Mouse (Mus musculus) erythroid progenitor cell, adult 5-6 weeks (primary cell): ENCODE measurements around the gene Ccno. TPM values are rescaled to one million over a fixed set of nuclear protein-coding genes. Genes with fewer than 3 reads are reported as not detected.

Experiments used
- ATAC-seq: replicated peaks from 2 replicates; pipeline ENCODE4 v1.8.0; 2016; ENCODE audit warnings: moderate number of reproducible peaks, mild to moderate bottlenecking, moderate TSS enrichment, inconsistent platforms; ENCODE audit not compliant: poor library complexity, low FRiP score, severe bottlenecking
- total RNA-seq, 2 experiments: library from RNA; stranded (forward) in 1 of 2; stranded (reverse) in 1 of 2; fragments of 150-400 nt in 1 of 2; fragments of 186-747, 209-891 nt in 1 of 2; gene quantifications; 2 replicates each; pipeline versions ENCODE4 v1.2.3 to v1.2.4; 2015 to 2017; ENCODE audit warnings: low replicate concordance in 2 of 2

Gene Ccno
- total RNA-seq (2015; ENCODE audit: low replicate concordance) = 0.42 and 3.2 TPM in 2 replicates
- total RNA-seq (2017; ENCODE audit: low replicate concordance) = not detected in 2 replicates

GRCm38 (mm10) chr13:112987532-112987943, at the start of gene Ccno:
Gene Ccno, plus strand, starts transcription at chr13:112987802.
- ATAC-seq = no peak

GRCm38 (mm10) chr13:112938130-112938529, 49.5 kb upstream of the Ccno start:
- ATAC-seq = no peak

GRCm38 (mm10) chr13:112941879-112942330, 45.7 kb upstream of the Ccno start:
- no peak for ATAC-seq

DNA sequence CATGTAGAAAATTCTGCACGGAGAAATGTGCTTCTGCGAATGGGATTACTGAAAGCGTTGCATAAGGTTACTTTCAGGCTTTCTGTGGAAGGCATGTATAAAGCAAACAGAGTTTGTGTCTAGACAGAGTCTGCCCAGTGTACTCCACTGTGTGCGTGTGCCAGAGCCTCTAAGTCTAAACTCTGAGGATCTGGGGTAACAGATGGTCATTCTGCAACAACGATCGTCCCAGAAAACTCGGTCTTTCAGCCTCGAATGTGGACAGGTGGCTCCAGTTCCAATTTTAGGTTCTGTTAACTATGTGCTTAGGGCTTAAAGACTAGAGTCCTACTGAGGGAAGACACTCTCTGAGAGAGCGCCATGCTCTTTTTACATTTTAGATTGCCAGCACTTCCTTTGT, 42.3 kb upstream of the Ccno start:
- no peak for ATAC-seq

- ATAC-seq = no peak
Observed at GRCm38 (mm10) chr13:112945900-112946299, 41.7 kb upstream of the Ccno start.

DNA sequence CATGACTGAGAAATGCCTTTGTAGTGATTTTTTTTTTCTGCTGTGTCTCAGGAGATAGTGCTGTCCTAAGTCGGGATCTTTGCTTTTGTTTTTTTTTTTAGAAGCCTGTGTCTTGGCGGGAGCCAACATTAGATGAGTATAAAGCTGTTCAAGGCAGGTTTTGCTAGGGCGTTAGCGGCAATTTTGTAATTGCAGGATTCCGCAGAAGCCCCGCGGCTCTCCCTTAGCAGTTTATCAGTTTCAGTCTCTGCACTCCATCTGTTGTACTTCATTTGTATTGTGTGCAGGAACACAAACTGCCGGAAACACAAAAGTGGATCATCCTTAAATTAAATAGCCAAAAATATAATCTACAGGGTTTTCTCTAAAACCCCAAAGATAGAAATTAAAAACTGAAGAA, 33.5 kb upstream of the Ccno start:
- ATAC-seq = no peak

GRCm38 (mm10) chr13:112963081-112963480, 24.5 kb upstream of the Ccno start:
- ATAC-seq = no peak

- no peak for ATAC-seq
Observed at GRCm38 (mm10) chr13:112964421-112964820, 23.2 kb upstream of the Ccno start.

DNA sequence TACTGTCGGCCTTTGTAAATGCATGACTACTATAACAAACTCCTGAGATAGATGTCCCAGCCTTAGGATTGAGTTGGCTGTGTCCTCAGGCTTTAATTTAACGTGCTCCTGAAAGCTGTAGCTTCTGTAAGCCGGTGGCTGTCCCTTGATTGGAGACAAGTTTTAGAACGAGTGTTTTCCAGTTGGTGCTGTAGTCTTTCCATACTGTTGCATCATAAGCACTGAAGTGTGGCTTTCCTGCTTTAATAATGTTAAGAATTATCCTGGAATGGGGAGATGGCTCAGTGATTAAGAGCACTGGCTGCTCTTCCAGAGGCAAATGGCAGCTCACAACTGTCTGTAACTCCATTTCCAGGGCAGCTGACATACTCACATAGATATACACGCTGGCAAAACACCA, 20.3 kb upstream of the Ccno start:
- ATAC-seq = no peak

DNA sequence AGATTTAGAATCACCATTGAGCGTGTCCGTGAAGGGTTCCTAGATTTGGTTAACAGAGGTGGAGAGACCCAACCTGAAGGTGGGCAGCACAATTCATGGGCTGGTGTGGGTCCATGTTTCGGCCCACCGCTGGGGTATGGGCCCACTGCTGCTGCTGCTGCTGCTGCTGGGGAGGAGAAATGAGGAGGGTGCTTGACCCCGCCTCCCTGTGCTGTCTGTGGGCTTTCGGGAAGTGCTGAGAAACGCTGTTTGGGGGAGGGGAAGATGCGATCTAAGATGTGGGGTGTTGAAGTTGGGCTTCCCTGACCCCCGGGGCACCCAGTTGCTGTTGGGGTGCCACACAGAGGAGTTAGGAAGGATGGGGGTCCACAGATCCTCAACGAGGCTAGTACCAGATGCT, 10.9 kb upstream of the Ccno start:
- no peak for ATAC-seq

DNA sequence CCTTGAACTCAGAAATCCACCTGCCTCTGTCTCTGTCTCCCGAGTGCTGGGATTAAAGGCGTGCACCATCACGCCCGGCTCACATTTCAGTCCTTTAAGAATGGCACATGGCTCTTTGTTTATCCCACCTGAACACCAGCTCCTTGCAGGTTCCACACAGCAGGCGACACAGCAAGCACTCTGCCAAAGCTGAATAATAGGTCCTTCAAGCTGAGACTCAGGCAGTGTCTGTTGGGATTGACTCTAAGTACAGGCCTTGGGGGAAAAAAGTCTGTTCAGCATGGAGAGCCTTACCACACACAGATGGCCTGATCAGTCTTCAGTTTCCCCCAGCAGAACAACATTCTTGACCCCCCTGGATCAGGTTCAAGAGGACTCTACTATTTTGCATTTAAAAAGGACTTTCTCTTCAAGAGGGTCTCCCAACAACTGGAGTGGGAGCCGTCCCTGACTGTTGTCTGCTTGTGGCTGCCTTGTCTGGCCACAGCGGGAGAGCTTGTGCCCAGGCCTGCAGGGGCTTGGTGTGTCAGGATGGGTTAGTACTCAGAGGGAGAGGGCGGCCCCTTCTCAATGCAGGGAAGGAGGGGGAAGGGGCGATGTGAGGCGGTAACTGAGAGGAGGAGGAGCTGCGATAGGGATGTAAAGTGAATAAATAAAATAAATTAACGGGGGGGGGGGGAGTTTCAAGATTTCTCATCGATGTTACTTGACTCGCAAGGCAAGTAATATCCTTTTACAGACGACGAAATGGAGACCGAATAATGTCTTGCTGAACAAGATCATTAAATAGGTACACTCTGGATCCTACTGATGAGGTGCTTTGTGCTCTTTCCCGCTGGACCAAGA, 1.8 kb upstream of the Ccno start:
- no peak for ATAC-seq

DNA sequence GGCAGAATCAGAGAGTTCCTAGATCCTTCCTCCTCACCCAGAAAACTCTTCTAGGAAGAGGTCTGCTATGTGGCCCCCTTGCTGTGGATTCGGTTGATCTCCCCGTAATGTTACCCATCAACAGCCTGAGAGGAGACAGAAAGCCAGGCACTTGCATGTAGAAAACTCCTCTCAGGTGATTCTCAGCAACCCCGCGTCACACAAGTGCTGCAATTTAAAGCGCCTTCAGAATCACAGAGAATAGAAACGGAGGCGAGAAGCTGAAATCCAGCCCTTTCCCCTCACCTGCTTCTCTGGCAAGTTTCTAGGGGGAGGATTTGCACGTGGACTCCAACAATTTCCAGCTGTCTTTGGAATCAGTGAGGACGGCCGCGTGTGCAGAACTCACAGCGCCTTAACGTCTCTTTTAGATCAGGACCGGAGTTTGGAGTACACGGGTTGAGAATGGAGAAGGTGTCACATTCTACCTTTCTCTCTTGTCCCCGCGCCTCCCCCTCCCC, 1.1 kb upstream of the Ccno start:
- no peak for ATAC-seq

DNA sequence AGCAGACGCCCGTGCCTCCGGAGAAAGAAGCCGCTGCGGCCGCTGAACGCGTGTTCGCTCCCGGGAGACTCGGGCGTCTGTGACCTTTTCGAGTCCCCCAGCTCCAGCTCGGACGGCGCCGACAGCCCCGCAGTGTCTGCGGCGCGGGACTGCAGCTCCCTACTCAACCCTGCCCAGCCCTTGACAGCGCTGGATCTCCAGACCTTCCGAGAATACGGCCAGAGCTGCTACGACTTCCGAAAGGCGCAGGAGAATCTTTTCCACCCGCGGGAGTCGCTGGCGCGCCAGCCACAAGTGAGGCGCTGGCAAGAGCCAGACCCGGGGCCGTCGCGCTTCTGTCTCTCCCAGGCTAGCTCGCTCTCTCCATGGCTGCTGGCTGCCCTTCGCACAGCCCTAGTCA, 389 bp downstream of the Ccno start:
- no peak for ATAC-seq

DNA sequence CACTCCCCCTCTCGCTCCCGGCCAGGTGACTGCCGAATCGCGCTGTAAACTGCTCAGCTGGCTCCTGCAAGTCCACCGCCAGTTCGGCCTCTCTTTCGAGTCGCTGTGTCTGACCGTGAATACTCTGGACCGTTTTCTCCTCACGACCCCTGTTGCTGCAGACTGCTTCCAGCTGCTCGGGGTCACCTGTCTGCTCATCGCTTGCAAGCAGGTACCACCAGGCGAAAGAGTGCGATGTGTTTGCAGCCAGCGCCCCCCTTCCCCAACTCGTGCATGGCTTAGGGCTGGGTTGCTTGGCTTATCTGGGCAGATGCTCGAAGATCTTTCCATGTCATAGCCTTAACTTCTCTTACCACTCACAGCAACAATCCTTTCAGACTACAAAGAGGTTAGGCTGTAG, 1.3 kb downstream of the Ccno start:
- no peak for ATAC-seq

DNA sequence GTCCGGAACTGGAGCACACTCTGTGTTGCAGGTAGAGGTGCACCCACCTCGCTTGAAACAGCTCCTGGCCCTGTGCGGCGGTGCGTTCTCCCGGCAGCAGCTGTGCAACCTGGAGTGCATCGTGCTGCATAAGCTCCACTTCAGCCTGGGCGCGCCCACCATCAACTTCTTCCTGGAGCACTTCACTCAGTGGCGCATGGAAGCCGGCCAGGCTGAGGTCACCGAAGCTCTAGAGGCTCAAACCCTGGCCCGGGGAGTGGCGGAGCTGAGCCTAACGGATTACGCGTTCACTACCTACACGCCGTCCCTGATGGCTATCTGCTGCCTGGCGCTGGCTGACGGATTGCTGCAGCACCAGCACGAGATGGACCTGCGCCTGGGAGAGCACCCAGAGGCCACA, 1.9 kb downstream of the Ccno start:
- ATAC-seq = no peak

GRCm38 (mm10) chr13:112990346-112990745, 2.7 kb downstream of the Ccno start:
- ATAC-seq = no peak

DNA sequence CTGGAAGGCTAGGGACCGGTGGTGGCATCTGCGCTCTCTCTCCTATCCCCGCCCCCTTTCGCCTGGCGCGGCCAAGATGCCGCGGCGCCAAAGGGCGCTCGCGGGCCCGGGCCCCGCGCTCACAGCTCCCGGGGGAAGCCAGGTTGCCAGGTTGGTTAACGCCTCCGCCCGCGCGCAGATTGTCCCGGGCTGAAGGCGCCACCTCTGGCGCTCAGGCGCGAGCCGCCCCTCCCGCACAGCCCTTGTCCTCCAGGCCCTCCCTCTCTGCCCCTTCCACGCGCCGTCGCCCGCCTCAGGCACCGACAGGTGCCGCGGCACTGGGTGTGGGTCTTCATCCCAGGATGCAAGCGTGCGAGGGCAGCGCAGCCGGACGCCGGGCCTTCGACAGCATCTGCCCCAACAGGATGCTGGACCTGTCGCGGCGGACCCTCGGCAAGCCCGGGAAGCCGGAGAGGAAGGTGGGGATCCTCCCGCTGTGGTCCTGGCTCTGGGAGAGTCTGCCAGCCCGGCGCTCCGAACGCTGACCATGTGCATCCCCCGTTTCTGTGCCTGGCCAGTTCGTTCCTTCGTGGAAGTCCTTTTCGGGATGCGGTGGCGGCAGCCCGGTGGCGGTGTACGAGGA, 6.0 kb downstream of the Ccno start, which contains the start of gene Mcidas:
Gene Mcidas (plus strand): TSS at position 315 of the 622 bp plus-strand sequence.
- no peak for ATAC-seq

GRCm38 (mm10) chr13:112994191-112994590, 6.6 kb downstream of the Ccno start:
- ATAC-seq = no peak

DNA sequence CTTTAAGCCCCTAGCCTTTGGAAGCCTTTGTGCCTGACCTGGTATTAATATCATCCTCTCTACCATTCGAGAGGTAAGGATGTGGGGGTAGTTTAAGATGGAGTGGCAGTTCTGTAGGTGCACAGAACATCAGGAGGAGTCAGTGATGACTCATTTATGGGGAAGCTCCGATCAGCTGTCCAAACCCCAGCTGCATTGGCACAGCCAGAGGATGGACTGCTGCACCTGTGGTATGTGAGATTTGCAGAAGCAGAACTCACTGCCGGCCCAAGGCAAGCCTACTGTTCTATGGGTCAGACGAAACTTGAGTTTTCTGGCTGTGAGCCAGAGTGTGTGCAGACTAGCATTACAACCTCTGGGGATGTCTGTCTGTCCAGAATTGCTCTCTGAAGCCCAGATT, 8.8 kb downstream of the Ccno start:
- ATAC-seq = no peak

DNA sequence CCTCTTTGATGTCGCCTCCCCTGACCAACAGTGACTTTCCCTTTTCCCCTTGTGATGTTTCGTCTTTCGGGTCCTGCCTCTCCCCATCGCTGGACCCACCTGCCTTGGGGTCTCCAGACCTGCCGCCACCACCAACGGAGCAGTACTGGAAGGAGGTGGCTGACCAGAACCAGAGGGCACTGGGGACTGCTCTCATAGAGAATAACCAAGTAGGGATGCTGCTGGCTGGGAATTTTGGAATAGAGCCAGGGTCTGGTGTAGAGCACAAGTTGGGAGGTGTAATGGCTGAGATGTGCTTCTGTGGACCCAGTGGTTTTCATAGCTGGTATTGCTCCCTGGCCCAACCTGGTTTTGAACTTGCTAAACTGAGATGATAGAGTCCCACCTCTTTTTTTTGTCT, 9.8 kb downstream of the Ccno start:
- no peak for ATAC-seq
